Mouse (Mus musculus) hindbrain, embryonic 13.5 days (tissue): ENCODE data around the gene Gzmn. TPM values are rescaled to one million over a fixed set of nuclear protein-coding genes. Genes with fewer than 3 reads are reported as not detected.
"Not testable (repeated sequence)": the region's sequence is repeated elsewhere in the genome, so short reads cannot be mapped to it uniquely, and the experiment has no call there.

Experiments used
- ATAC-seq: fragments of 200-750 bp; cut with Nextera tagmentation; 2 replicates; pipeline ENCODE4 v1.8.0; 2017; ENCODE audit warnings: moderate TSS enrichment; ENCODE audit not compliant: low FRiP score
- H3K27ac ChIP-seq: fragments of 300-500 bp; sonication (generic); 2 replicates; pipeline ENCODE4 v1.5.1; 2015; ENCODE audit warnings: inconsistent platforms, mild to moderate bottlenecking, moderate library complexity
- H3K27me3 ChIP-seq: fragments of 300-500 bp; sonication (generic); 2 replicates; pipeline ENCODE4 v1.6.1; 2015; ENCODE audit warnings: mild to moderate bottlenecking, inconsistent platforms
- H3K36me3 ChIP-seq: fragments of 300-500 bp; sonication (generic); 2 replicates; pipeline ENCODE4 v1.6.1; 2015; ENCODE audit warnings: mild to moderate bottlenecking, inconsistent platforms
- H3K4me1 ChIP-seq: fragments of 300-500 bp; sonication (generic); replicated peaks from 2 replicates; pipeline ENCODE4 v1.6.1; 2015; ENCODE audit warnings: inconsistent platforms
- H3K4me2 ChIP-seq: fragments of 300-500 bp; sonication (generic); 2 replicates; pipeline ENCODE4 v1.6.1; 2015; ENCODE audit warnings: inconsistent platforms, mild to moderate bottlenecking, moderate library complexity
- H3K4me3 ChIP-seq: fragments of 300-500 bp; sonication (generic); 2 replicates; pipeline ENCODE4 v1.5.1; 2015; ENCODE audit warnings: mild to moderate bottlenecking, inconsistent platforms
- H3K9ac ChIP-seq: fragments of 300-500 bp; sonication (generic); 2 replicates; pipeline ENCODE4 v1.6.1; 2015; ENCODE audit warnings: mild to moderate bottlenecking, inconsistent platforms
- H3K9me3 ChIP-seq: fragments of 300-500 bp; sonication (generic); 2 replicates; pipeline ENCODE4 v1.6.1; 2016; ENCODE audit warnings: inconsistent platforms
- WGBS: fragments of 180-500 bp; shearing (Covaris S2); methylation state at CpG from one replicate; pipeline ENCODE4 v1.1.7; 2015; 5-methylcytosine and 5-hydroxymethylcytosine counted together
- polyA plus RNA-seq: library from polyadenylated mRNA; unstranded; fragments of >200 nt; fragmentation: Nextera tagmentation; extraction: Ambion mirVana; gene quantifications from 2 replicates; pipeline ENCODE4 v1.2.1, GENCODE M21; 2015

Gzmn gene
- polyA plus RNA-seq = not detected in 2 replicates

- H3K4me2 ChIP-seq = no peak within 1 kb of the TSS
- no peaks in the 10 kb centered on the region for H3K9me3 ChIP-seq
- 91% methylated on average over 5 of the region's 5 CpGs for WGBS
- no peak for ATAC-seq
- no peak within 1 kb of the TSS for H3K27ac ChIP-seq
- H3K36me3 ChIP-seq = no peaks in the 10 kb centered on the region
- no peaks in the 10 kb centered on the region for H3K27me3 ChIP-seq
- H3K4me1 ChIP-seq = no peaks in the 10 kb centered on the region
- no peak within 1 kb of the TSS for H3K9ac ChIP-seq
- H3K4me3 ChIP-seq = no peak within 1 kb of the TSS
Observed at GRCm38 (mm10) chr14:56174499-56174898, at the start of gene Gzmn. Gene Gzmn (minus strand): TSS chr14:56174599.

DNA sequence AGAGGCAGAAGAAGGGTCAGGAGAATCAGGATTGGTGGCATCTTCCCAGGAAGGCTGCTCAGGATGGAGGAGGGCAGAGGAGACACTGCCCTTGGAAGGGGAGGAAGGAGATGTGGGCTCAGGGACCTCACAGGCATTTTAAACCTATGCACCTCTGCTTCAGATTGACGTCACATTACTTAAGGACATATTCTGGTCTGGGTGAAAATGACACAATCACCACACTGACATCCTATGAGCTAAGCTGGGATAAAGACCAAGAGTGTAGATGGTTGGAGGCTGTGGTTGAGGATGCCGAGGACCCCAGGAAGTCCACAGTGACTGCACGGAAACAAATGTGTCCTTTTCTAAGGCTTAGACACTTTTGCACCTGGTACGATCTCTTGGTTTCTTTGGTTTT lies 36.9 kb upstream of the Gzmn start, which contains the start of gene Gzmf:
Gene Gzmf (minus strand): TSS at position 101 of the 400 bp plus-strand sequence.
- H3K9ac ChIP-seq = no peak within 1 kb of the TSS
- H3K27ac ChIP-seq = no peak within 1 kb of the TSS
- H3K4me1 ChIP-seq = no peaks in the 10 kb centered on the region
- no peak within 1 kb of the TSS for H3K4me2 ChIP-seq
- WGBS = 87% methylated on average over 4 of the region's 4 CpGs
- no peaks in the 10 kb centered on the region for H3K9me3 ChIP-seq
- no peak within 1 kb of the TSS for H3K4me3 ChIP-seq
- no peak for ATAC-seq
- no peaks in the 10 kb centered on the region for H3K27me3 ChIP-seq
- no peaks in the 10 kb centered on the region for H3K36me3 ChIP-seq

GRCm38 (mm10) chr14:56205613-56206012 lies 31.2 kb upstream of the Gzmn start:
- Histone ChIP-seq H3K36me3 (no peaks in the 10 kb centered on the region), H3K27me3 (no peaks in the 10 kb centered on the region), H3K9ac (no peak overlapping the region), H3K4me1 (no peaks in the 10 kb centered on the region), H3K9me3 (no peaks in the 10 kb centered on the region), H3K4me2 (no peak overlapping the region), H3K27ac (no peak overlapping the region), H3K4me3 (no peak overlapping the region)
- no peak for ATAC-seq
- 77% methylated on average over 1 of the region's 1 CpGs for WGBS

- not testable (repeated sequence) for H3K27me3 ChIP-seq, H3K27ac ChIP-seq, H3K36me3 ChIP-seq, H3K4me1 ChIP-seq, H3K9me3 ChIP-seq, H3K9ac ChIP-seq, ATAC-seq, H3K4me2 ChIP-seq, H3K4me3 ChIP-seq
- WGBS = 45% methylated on average over 5 of the region's 5 CpGs
Observed at GRCm38 (mm10) chr14:56205021-56205420, 30.6 kb upstream of the Gzmn start.

DNA sequence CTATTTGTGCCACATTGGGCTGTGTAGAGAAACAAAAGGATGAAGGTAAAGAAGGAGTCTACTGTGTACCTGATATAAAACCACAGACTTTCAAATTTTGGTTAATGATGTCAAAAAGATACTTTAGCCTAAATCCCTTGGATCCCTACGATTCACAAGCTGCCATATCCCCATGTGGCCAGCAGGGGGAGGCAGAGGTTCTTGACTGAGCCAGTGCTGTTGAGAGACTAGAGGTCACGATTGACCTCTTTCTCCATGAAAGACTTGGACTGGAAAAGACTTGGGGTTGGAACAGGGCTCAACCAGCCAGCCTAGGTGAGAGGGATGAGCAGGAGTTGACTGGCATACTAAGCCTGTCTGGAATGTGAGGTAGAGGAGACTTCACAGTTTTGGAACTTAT lies 29.6 kb upstream of the Gzmn start:
- Histone ChIP-seq H3K9me3 (no peaks in the 10 kb centered on the region), H3K9ac (no peak overlapping the region), H3K4me3 (no peak overlapping the region), H3K36me3 (no peaks in the 10 kb centered on the region), H3K4me1 (no peaks in the 10 kb centered on the region), H3K27ac (no peak overlapping the region), H3K27me3 (no peaks in the 10 kb centered on the region), H3K4me2 (no peak overlapping the region)
- ATAC-seq = no peak
- 14% methylated on average over 2 of the region's 2 CpGs for WGBS

DNA sequence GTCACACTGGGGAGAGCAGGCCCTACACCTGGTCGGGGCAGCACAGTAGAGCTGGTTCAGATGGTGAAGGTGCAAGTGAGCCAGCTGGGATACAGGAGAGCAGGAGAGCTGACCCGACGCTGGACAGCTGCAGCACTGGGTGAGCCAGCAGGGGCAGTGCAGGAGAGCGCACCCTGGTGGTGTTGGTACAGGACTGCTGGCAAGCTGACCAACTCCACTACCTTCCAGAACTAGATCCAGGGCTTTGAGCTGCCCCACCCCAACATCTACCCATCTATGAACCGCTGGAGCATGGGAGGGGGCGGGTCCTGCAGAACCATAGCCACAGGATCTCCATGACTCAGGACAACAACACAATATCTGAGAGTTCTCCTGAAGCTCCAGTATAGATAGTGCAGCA lies 12.5 kb upstream of the Gzmn start:
- Histone ChIP-seq H3K27me3 (no peaks in the 10 kb centered on the region), H3K36me3 (no peaks in the 10 kb centered on the region), H3K4me1 (no peaks in the 10 kb centered on the region), H3K9ac (no peak overlapping the region), H3K27ac (no peak overlapping the region), H3K4me3 (no peak overlapping the region), H3K9me3 (no peaks in the 10 kb centered on the region), H3K4me2 (no peak overlapping the region)
- 69% methylated on average over 6 of the region's 6 CpGs for WGBS
- no peak for ATAC-seq

DNA sequence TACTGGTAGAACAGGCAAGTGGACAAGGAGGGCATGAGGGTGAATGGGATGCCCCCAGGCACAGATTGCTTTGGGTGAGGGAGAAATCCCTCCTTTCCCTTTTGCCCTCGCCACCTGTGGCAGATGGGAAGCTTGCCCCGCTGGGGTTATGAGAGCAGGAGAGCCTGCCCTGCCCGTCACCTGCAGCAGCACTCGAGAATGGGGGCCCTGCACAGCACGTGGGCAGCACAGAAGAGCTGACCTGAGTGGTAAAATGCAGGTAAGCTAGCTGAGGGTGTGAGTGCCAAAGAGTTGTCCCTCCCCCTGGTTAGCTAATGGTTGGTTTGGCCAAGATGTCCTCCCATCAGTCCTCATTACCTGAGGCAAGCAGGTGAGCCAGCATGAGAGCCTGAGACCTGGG lies 12.1 kb upstream of the Gzmn start:
- Histone ChIP-seq H3K27ac (no peak overlapping the region), H3K9ac (no peak overlapping the region), H3K4me2 (no peak overlapping the region), H3K36me3 (no peaks in the 10 kb centered on the region), H3K4me1 (no peaks in the 10 kb centered on the region), H3K9me3 (no peaks in the 10 kb centered on the region), H3K4me3 (no peak overlapping the region), H3K27me3 (no peaks in the 10 kb centered on the region)
- WGBS = 75% methylated on average over 5 of the region's 5 CpGs
- ATAC-seq = no peak

DNA sequence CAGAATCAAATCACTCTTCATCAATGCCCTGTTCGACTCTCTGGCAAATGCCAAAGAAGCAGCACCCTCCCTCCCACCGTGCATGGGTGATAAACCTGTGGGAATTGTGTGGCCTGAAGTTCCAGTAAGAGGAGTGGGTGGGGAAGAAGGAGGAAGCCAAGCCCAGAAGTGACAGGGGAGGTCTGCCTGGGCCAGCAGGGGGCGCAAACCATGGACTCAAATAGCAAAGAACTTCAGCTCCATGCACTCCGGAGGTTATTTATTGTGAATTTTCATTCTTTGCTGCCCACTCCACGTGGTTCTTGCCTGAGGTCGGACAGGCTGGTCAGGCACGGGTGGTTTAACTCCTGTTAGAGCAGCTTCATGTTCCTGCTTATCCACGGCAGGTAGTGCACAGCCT lies 3.3 kb upstream of the Gzmn start:
- WGBS = 25% methylated on average over 8 of the region's 8 CpGs
- H3K27me3 ChIP-seq, H3K36me3 ChIP-seq, H3K4me2 ChIP-seq, H3K4me1 ChIP-seq, H3K4me3 ChIP-seq, H3K27ac ChIP-seq, ATAC-seq, H3K9ac ChIP-seq, H3K9me3 ChIP-seq: not testable (repeated sequence)

DNA sequence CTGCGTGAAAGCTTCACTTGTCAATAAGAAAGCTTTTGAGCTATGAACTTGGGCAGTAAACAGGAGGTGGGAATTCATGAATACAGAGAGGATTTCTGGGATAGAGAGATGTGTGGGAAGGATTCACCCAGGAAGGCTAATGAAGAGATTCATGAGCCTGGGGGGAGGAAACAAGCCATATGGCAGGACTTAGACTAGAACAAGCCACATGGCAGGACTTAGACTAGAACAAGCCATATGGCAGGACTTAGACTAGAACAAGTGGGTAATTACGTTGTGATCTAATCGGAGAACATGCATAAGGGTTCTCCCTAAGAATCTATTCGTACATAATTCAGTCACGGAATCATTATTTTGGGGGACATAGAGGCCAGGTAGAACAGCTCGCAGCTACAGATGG lies 1.0 kb downstream of the Gzmn start:
- Histone ChIP-seq H3K9me3 (no peaks in the 10 kb centered on the region), H3K36me3 (no peaks in the 10 kb centered on the region), H3K9ac (no peak overlapping the region), H3K4me3 (no peak overlapping the region), H3K27ac (no peak overlapping the region), H3K4me1 (no peaks in the 10 kb centered on the region), H3K27me3 (no peaks in the 10 kb centered on the region), H3K4me2 (no peak overlapping the region)
- WGBS = 96% methylated on average over 6 of the region's 6 CpGs
- ATAC-seq = no peak

DNA sequence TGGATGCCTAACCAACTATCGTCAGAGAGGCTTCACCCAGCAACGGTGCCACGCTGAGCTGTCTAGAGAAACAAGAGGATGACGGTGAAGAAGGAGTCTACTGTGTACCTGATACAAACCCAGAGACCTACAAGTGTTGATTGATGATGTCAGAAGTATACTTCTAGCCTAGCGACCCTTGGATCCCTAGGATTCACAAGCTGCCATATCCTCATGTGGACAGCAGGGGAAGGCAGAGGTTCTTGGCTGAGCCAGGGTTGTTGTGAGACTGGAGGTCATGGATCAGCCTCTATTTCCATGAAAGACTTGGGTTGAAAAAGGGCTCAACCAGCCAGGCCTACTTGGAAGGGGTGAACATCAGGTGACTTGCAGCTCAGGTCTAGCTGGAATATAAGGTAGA lies 1.7 kb downstream of the Gzmn start:
- H3K9ac ChIP-seq = no peak overlapping the region
- no peaks in the 10 kb centered on the region for H3K27me3 ChIP-seq
- H3K4me2 ChIP-seq = no peak overlapping the region
- H3K4me1 ChIP-seq = no peaks in the 10 kb centered on the region
- no peak overlapping the region for H3K27ac ChIP-seq
- H3K4me3 ChIP-seq = no peak overlapping the region
- 90% methylated on average over 5 of the region's 5 CpGs for WGBS
- no peaks in the 10 kb centered on the region for H3K9me3 ChIP-seq
- ATAC-seq = no peak
- no peaks in the 10 kb centered on the region for H3K36me3 ChIP-seq

GRCm38 (mm10) chr14:56168009-56168408 lies 6.4 kb downstream of the Gzmn start:
- no peaks in the 10 kb centered on the region for H3K4me1 ChIP-seq
- no peak for ATAC-seq
- 89% methylated on average over 6 of the region's 6 CpGs for WGBS
- no peaks in the 10 kb centered on the region for H3K27me3 ChIP-seq
- H3K36me3 ChIP-seq = no peaks in the 10 kb centered on the region
- H3K4me3 ChIP-seq = no peak overlapping the region
- H3K27ac ChIP-seq = no peak overlapping the region
- no peak overlapping the region for H3K4me2 ChIP-seq
- H3K9me3 ChIP-seq = no peaks in the 10 kb centered on the region
- no peak overlapping the region for H3K9ac ChIP-seq

- Histone ChIP-seq H3K9me3 (no peaks in the 10 kb centered on the region), H3K4me2 (no peak overlapping the region), H3K4me1 (no peaks in the 10 kb centered on the region), H3K27me3 (no peaks in the 10 kb centered on the region), H3K4me3 (no peak overlapping the region), H3K9ac (no peak overlapping the region), H3K27ac (no peak overlapping the region), H3K36me3 (no peaks in the 10 kb centered on the region)
- 88% methylated on average over 2 of the region's 2 CpGs for WGBS
- ATAC-seq = no peak
Observed at GRCm38 (mm10) chr14:56162109-56162508, 12.3 kb downstream of the Gzmn start.

DNA sequence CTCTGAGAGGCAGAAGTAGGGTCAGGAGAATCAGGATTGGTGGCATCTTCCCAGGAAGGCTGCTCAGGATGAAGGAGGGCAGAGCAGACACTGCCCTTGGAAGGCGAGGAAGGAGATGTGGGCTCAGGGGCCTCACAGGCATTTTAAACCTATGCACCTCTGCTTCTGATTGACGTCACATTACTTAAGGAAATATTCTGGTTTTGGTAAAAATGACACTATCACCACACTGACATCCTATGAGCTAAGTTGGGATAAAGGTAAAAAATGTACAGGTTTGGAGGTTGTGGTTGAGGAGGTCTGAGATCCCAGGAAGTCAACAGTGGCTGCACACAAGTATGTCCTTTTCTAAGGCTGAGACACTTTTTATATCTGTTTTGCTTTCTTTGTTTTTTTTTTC lies 14.9 kb downstream of the Gzmn start, which contains the start of gene Gzmg:
Gene Gzmg (minus strand): TSS at position 101 of the 400 bp plus-strand sequence.
- H3K36me3 ChIP-seq, H3K27me3 ChIP-seq, H3K4me2 ChIP-seq, H3K4me1 ChIP-seq, H3K27ac ChIP-seq, H3K4me3 ChIP-seq, H3K9ac ChIP-seq, H3K9me3 ChIP-seq, ATAC-seq: not testable (repeated sequence)
- 85% methylated on average over 2 of the region's 2 CpGs for WGBS

- no peak overlapping the region for H3K4me2 ChIP-seq
- ATAC-seq = no peak
- no peak overlapping the region for H3K27ac ChIP-seq
- no peak overlapping the region for H3K9ac ChIP-seq
- H3K4me1 ChIP-seq = no peaks in the 10 kb centered on the region
- no peaks in the 10 kb centered on the region for H3K27me3 ChIP-seq
- no peak overlapping the region for H3K4me3 ChIP-seq
- WGBS = 66% methylated on average over 2 of the region's 2 CpGs
- H3K9me3 ChIP-seq = no peaks in the 10 kb centered on the region
- no peaks in the 10 kb centered on the region for H3K36me3 ChIP-seq
Observed at GRCm38 (mm10) chr14:56155340-56155739, 19.1 kb downstream of the Gzmn start.
